ENCODE assay signal across 9 mouse cellular contexts in genomic region chr2:12033518-12034322, GRCm38 (mm10).
DNase-seq lines count a peak whose midpoint lies in the region; ATAC-seq and TF ChIP-seq lines count a peak whose summit lies in the region.
"Had no signal": no experiment of that assay in that cellular context is flagged by ENCODE, and none has a peak within 500 bp of the region (broad histone marks: within the 10 kb centered on the region; RNA-seq: fewer than 3 reads in every experiment).

No protein-coding gene starts in this region.

- peak; percentile 31 for DNase-seq in adrenal gland, postnatal 14 days
- DNase-seq in embryo, embryonic 9.5 days (ENCODE audit: extremely low spot score), result no peak

- no peaks in the 10 kb centered on the region for H3K36me3 ChIP-seq in intestine, postnatal 0 days (ENCODE audit: control insufficient read depth, insufficient read depth)
- no peaks in the 10 kb centered on the region for H3K36me3 ChIP-seq in liver, embryonic 16.5 days (ENCODE audit: control insufficient read depth, insufficient read depth)
- no peaks in the 10 kb centered on the region for H3K36me3 ChIP-seq in forebrain, embryonic 13.5 days (ENCODE audit: poor library complexity, severe bottlenecking)

- TF ChIP-seq POLR2A in embryonic fibroblast, embryonic 13.5 days (IDR thresholded peaks at IDR 0.05; ENCODE audit: low read depth, low read length), result no peak

- peak overlapping the region; percentile 80 for H3K27ac ChIP-seq in embryonic fibroblast, embryonic 13.5 days (ENCODE audit: insufficient read depth, low read length)
- H3K27ac ChIP-seq in intestine, postnatal 0 days (ENCODE audit: low read depth, low read length), result 0 out of 2 replicates have a peak overlapping the region, but pooled peaks have one; percentile 35
- peak overlapping the region; percentile 43 for H3K27ac ChIP-seq in liver, embryonic 16.5 days (ENCODE audit: low read length)
- no peak overlapping the region for H3K27ac ChIP-seq in forebrain, embryonic 13.5 days

- no peak overlapping the region for H3K4me3 ChIP-seq in embryonic fibroblast, embryonic 13.5 days (ENCODE audit: insufficient read depth, low read length)
- no peak overlapping the region for H3K4me3 ChIP-seq in intestine, postnatal 0 days (ENCODE audit: low read depth, low read length)
- no peak overlapping the region for H3K4me3 ChIP-seq in liver, embryonic 16.5 days (ENCODE audit: low read depth, low read length)
- no peak overlapping the region for H3K4me3 ChIP-seq in forebrain, embryonic 13.5 days

- no peak for ATAC-seq in intestine, postnatal 0 days
- ATAC-seq in liver, embryonic 16.5 days (ENCODE audit: low read depth), result peak; percentile 77
- ATAC-seq in cerebellum, adult (ENCODE audit: insufficient number of reproducible peaks, low FRiP score, low TSS enrichment), result no peak
- no peak for ATAC-seq in forebrain, embryonic 13.5 days
- ATAC-seq in erythroblast, adult 5-6 weeks (replicated peaks; ENCODE audit: low FRiP score, poor library complexity, severe bottlenecking), result no peak

- H3K9me3 ChIP-seq in intestine, postnatal 0 days (ENCODE audit: control insufficient read depth), result no peaks in the 10 kb centered on the region
- H3K9me3 ChIP-seq in liver, embryonic 16.5 days (replicated peaks; ENCODE audit: control insufficient read depth, low read length), result no peaks in the 10 kb centered on the region
- no peaks in the 10 kb centered on the region for H3K9me3 ChIP-seq in forebrain, embryonic 13.5 days (replicated peaks)
- H3K9me3 ChIP-seq: megakaryocyte, embryonic 14.5 days had no signal

- 0 out of 2 replicates have a peak overlapping the region, but pooled peaks have one; percentile 21 for H3K4me2 ChIP-seq in intestine, postnatal 0 days (replicated peaks; ENCODE audit: low read depth)
- H3K4me2 ChIP-seq in liver, embryonic 16.5 days (ENCODE audit: low read depth, low read length), result no peak overlapping the region
- no peak overlapping the region for H3K4me2 ChIP-seq in forebrain, embryonic 13.5 days

- WGBS in intestine, postnatal 0 days, result 57% methylated on average over 11 of the region's 11 CpGs
- WGBS in liver, embryonic 16.5 days (ENCODE audit: insufficient replicate concordance), result 33% methylated on average over 11 of the region's 11 CpGs
- 83% methylated on average over 11 of the region's 11 CpGs for WGBS in forebrain, embryonic 13.5 days

- no peaks in the 10 kb centered on the region for H3K27me3 ChIP-seq in intestine, postnatal 0 days (replicated peaks; ENCODE audit: control insufficient read depth, insufficient read depth, low read length)
- H3K27me3 ChIP-seq in liver, embryonic 16.5 days (ENCODE audit: control insufficient read depth, insufficient read depth, low read depth, low read length), result no peaks in the 10 kb centered on the region
- no peaks in the 10 kb centered on the region for H3K27me3 ChIP-seq in forebrain, embryonic 13.5 days
- H3K27me3 ChIP-seq: megakaryocyte, embryonic 14.5 days had no signal

- TF ChIP-seq CTCF in embryonic fibroblast, embryonic 13.5 days (IDR thresholded peaks at IDR 0.05; ENCODE audit: borderline replicate concordance, insufficient read depth, low read length), result no peak
- TF ChIP-seq CTCF in intestine, postnatal 0 days (IDR thresholded peaks at IDR 0.05; ENCODE audit: low read depth), result no peak

- no peak overlapping the region for H3K9ac ChIP-seq in intestine, postnatal 0 days (ENCODE audit: low read depth, low read length)
- no peak overlapping the region for H3K9ac ChIP-seq in liver, embryonic 16.5 days (ENCODE audit: low read depth, low read length)
- H3K9ac ChIP-seq in forebrain, embryonic 13.5 days, result no peak overlapping the region

- no peaks in the 10 kb centered on the region; the same call in 1 of the 2 replicates for H3K4me1 ChIP-seq in embryonic fibroblast, embryonic 13.5 days (ENCODE audit: control insufficient read depth, insufficient read depth, low read length)
- no peaks in the 10 kb centered on the region for H3K4me1 ChIP-seq in intestine, postnatal 0 days (replicated peaks; ENCODE audit: control insufficient read depth, insufficient read depth, low read length)
- no peaks in the 10 kb centered on the region for H3K4me1 ChIP-seq in liver, embryonic 16.5 days (ENCODE audit: control insufficient read depth, low read depth, low read length)
- no peaks in the 10 kb centered on the region for H3K4me1 ChIP-seq in forebrain, embryonic 13.5 days
